Mouse (Mus musculus) stomach, postnatal 0 days (tissue): Measurements from ENCODE around the gene Tuft1. TPM values are rescaled to one million over a fixed set of nuclear protein-coding genes. Genes with fewer than 3 reads are reported as not detected.

Experiments
- ATAC-seq: fragments of 200-750 bp; cut with Nextera tagmentation; 2 replicates; pipeline ENCODE4 v1.8.0; 2017; ENCODE audit not compliant: low FRiP score, low TSS enrichment
- DNase-seq: peaks from one replicate; pipeline ENCODE4 v3.0.0-alpha.2; 2016; ENCODE audit warnings: low spot score
- H3K27ac ChIP-seq: fragments of 300-500 bp; sonication (generic); replicated peaks from 2 replicates; pipeline ENCODE4 v1.5.1; 2014; ENCODE audit warnings: mild to moderate bottlenecking, control low read depth
- H3K27me3 ChIP-seq: fragments of 300-500 bp; sonication (generic); 2 replicates; pipeline ENCODE4 v1.6.1; 2014; ENCODE audit warnings: low read length; ENCODE audit not compliant: control insufficient read depth, insufficient read depth
- H3K36me3 ChIP-seq: fragments of 300-500 bp; sonication (generic); 2 replicates; pipeline ENCODE4 v1.6.1; 2014; ENCODE audit warnings: low read length, mixed read lengths; ENCODE audit not compliant: control insufficient read depth, insufficient read depth
- H3K4me1 ChIP-seq: fragments of 300-500 bp; sonication (generic); replicated peaks from 2 replicates; pipeline ENCODE4 v1.6.1; 2014; ENCODE audit warnings: antibody characterized with exemption; ENCODE audit not compliant: control insufficient read depth, insufficient read depth
- H3K4me2 ChIP-seq: fragments of 300-500 bp; sonication (generic); replicated peaks from 2 replicates; pipeline ENCODE4 v1.6.1; 2014; ENCODE audit warnings: low read depth, mild to moderate bottlenecking, control low read depth, moderate library complexity
- H3K4me3 ChIP-seq: fragments of 300-500 bp; sonication (generic); 2 replicates; pipeline ENCODE4 v1.5.1; 2014; ENCODE audit warnings: low read depth, low read length, control low read depth
- H3K9ac ChIP-seq: fragments of 300-500 bp; sonication (generic); 2 replicates; pipeline ENCODE4 v1.6.1; 2014; ENCODE audit warnings: mild to moderate bottlenecking, low read length, control low read depth, mixed read lengths
- H3K9me3 ChIP-seq: fragments of 300-500 bp; sonication (generic); 2 replicates; pipeline ENCODE4 v1.6.1; 2016; ENCODE audit warnings: low read length; ENCODE audit not compliant: control insufficient read depth
- CTCF ChIP-seq: IDR thresholded peaks from 2 replicates; pipeline ENCODE4 v1.5.1; 2016; ENCODE audit warnings: antibody characterized with exemption, low read depth, mild to moderate bottlenecking, moderate library complexity
- EP300 ChIP-seq: optimal IDR thresholded peaks from 2 replicates; pipeline ENCODE3; 2016; ENCODE audit warnings: antibody characterized with exemption
- WGBS: fragments of 180-500 bp; shearing (Covaris S2); extraction: QIAGEN DNeasy Blood & Tissue Kit; methylation state at CpG from one replicate; pipeline ENCODE4 v1.1.7; 2014; 5-methylcytosine and 5-hydroxymethylcytosine counted together
- polyA plus RNA-seq: library from polyadenylated mRNA; unstranded; fragments of >200 nt; fragmentation: Nextera tagmentation; extraction: Ambion mirVana; gene quantifications from 2 replicates; pipeline ENCODE4 v1.2.1, GENCODE M21; 2015

Gene Tuft1
- polyA plus RNA-seq, 1 experiment from 2014 or later, result 39.7 TPM

DNA sequence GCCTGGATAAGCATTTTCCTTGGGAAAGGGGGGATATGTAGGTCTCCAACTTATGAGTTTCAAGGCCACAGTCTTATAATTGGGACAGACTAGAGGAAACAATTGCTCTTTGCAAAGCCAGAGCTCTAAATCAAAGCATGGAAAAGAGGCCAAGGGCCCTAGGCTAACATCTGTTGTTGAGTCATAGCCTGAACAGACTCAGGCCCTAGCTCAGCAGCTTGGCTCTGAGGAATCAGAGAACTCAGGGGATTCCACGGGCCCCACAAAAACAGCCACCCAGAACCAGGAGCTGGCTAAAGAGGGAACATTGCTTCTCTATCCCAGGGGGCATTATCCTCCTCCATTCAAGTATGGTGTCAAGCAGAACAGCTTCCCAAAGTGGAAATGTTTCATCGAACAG is 48.1 kb downstream of the Tuft1 start:
- Histone ChIP-seq H3K36me3 (no peaks in the 10 kb centered on the region), H3K9me3 (no peaks in the 10 kb centered on the region), H3K4me1 (no peaks in the 10 kb centered on the region), H3K27ac (no peak overlapping the region), H3K4me3 (no peak overlapping the region), H3K27me3 (no peaks in the 10 kb centered on the region), H3K9ac (no peak overlapping the region), H3K4me2 (no peak overlapping the region)
- DNase-seq, result no peak
- no peak for TF ChIP-seq CTCF
- no peak for TF ChIP-seq EP300
- no peak for ATAC-seq
- 50% methylated on average over 2 of the region's 2 CpGs for WGBS

DNA sequence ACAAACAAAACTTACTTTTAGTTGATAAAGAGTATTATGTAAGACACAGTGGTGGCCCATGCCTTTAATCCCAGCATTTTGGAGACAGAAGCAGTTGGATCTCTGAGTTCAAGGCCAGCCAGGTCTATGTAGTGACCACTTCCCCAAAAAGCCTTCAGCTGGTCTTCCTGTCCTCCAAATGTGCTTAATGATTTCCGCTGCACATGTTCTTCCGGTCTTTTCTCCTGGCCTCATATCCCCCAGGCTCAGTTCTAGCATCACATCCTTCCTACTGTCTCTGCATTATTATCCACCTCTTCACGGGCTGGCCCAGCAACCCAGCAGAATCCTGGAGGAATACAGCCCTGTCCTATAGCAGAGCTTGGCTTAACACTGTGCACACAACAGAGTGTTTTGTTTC is 49.1 kb downstream of the Tuft1 start:
- H3K27me3 ChIP-seq, result no peaks in the 10 kb centered on the region
- no peak overlapping the region for H3K4me2 ChIP-seq
- no peak overlapping the region for H3K9ac ChIP-seq
- WGBS, result 89% methylated on average over 3 of the region's 3 CpGs
- no peaks in the 10 kb centered on the region for H3K36me3 ChIP-seq
- TF ChIP-seq EP300 (no peak), CTCF (no peak)
- H3K4me3 ChIP-seq, result no peak overlapping the region
- ATAC-seq (no peak), DNase-seq (no peak)
- H3K4me1 ChIP-seq, result no peaks in the 10 kb centered on the region
- no peaks in the 10 kb centered on the region for H3K9me3 ChIP-seq
- H3K27ac ChIP-seq, result no peak overlapping the region

DNA sequence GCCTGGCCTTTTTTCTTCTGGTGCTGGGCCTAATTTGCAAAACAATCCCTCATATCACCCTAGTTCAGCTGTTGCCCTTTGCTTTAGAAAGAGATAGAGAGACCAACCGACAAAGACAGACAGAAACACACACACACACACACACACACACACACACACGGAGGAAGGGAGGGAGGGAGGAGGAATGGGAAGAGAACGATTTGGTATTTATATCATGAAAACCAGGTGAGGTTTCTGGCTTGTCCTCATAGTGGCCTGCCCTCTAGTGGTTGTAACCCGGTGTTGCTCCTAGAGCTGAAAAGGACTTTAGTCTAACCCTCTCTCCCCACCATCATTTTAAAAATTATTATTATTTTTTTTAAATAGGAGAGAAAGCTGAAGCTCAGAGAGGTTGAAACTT is 56.7 kb downstream of the Tuft1 start:
- Histone ChIP-seq H3K9me3 (no peaks in the 10 kb centered on the region), H3K36me3 (no peaks in the 10 kb centered on the region), H3K27me3 (no peaks in the 10 kb centered on the region), H3K4me3 (no peak overlapping the region), H3K27ac (no peak overlapping the region), H3K4me1 (no peaks in the 10 kb centered on the region), H3K4me2 (no peak overlapping the region), H3K9ac (no peak overlapping the region)
- TF ChIP-seq EP300 (no peak), CTCF (peak; percentile 86)
- peak; percentile 53; the same call in 1 of the 2 replicates for ATAC-seq
- 3% methylated on average over 4 of the region's 4 CpGs for WGBS
- DNase-seq, result peak; percentile 62

DNA sequence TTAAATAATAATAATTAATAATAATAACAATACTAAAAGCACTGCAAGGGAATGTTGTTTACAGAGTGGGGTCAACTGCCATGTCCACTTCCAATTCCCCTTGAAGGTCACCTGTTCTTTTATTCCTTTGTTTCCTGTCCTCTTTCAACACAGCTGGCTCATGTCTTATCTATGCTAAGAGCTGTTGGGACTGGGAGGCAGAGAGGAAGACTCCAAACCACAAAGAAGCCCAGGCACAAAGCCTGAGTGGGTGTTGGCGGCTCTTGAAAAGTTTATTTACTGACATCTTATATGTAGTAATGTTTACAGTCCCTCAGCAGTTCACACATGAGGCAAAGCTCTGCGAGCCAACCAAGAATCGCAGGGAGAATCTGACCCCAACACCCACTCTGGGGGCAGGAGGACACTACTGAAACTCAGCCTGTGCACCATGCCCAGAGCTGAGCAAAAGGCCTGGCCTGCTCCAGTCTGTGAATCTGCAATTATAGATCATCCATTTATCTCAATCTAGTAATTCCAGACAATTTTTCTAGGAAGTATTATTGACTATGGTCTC is 61.4 kb downstream of the Tuft1 start:
- Histone ChIP-seq H3K9me3 (no peaks in the 10 kb centered on the region), H3K27ac (no peak overlapping the region), H3K4me3 (no peak overlapping the region), H3K4me1 (no peaks in the 10 kb centered on the region), H3K4me2 (no peak overlapping the region), H3K9ac (no peak overlapping the region), H3K27me3 (no peaks in the 10 kb centered on the region), H3K36me3 (no peaks in the 10 kb centered on the region)
- no peak for DNase-seq
- no peak for ATAC-seq
- 33% methylated on average over 3 of the region's 3 CpGs for WGBS
- TF ChIP-seq CTCF, result no peak

DNA sequence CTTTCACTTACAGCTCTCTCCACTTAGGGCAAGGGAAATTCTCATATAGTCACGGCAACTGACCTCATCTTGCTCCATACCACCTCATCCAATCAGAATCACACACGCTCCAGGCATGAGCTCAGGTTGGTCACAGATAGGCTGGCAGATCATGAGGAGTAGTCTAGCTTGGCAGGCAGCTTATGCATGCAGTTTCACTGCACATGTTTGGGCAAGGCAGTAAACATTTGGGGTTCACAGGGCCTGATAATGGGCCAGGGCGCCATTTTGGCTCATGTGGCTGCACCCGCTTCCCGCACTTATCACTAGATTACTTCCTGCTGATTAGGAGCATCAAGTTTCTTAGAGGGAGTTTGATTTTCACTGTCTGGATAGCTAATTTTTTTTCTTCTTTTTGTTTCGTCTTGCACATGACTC is 62.8 kb downstream of the Tuft1 start:
- no peaks in the 10 kb centered on the region for H3K27me3 ChIP-seq
- no peaks in the 10 kb centered on the region for H3K36me3 ChIP-seq
- no peaks in the 10 kb centered on the region for H3K9me3 ChIP-seq
- H3K4me3 ChIP-seq, result no peak overlapping the region
- H3K4me2 ChIP-seq, result no peak overlapping the region
- WGBS, result 76% methylated on average over 6 of the region's 6 CpGs
- no peak for TF ChIP-seq CTCF
- no peak for ATAC-seq
- H3K9ac ChIP-seq, result no peak overlapping the region
- no peak overlapping the region for H3K27ac ChIP-seq
- H3K4me1 ChIP-seq, result no peaks in the 10 kb centered on the region
- DNase-seq, result no peak

DNA sequence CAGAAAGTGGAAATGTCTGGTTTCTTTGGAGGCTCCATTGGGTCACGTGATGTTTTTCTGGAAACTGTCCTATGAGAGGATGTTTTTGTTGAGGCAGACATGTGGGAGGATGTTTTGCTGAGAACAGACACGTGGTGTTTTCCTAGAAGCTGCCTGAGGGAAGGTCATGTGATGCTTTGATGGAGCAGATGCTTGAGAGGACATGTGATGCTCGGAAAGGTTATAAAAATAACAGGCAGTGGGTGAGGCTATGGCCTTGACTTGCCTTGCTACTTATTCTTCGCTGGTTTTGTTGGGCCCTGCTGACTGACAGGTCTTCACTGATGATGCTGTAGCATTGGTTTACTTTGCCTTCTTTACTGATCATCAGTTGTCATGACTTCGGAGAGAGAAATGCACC is 67.6 kb downstream of the Tuft1 start:
- Histone ChIP-seq H3K36me3 (no peaks in the 10 kb centered on the region), H3K9me3 (no peaks in the 10 kb centered on the region), H3K27ac (no peak overlapping the region), H3K4me1 (no peaks in the 10 kb centered on the region), H3K4me2 (no peak overlapping the region), H3K9ac (no peak overlapping the region), H3K4me3 (no peak overlapping the region), H3K27me3 (no peaks in the 10 kb centered on the region)
- TF ChIP-seq EP300 (no peak), CTCF (no peak)
- ATAC-seq (no peak), DNase-seq (no peak)
- WGBS, result 83% methylated on average over 5 of the region's 5 CpGs
